In genomic region chr14:124575130-124575885, GRCm38 (mm10) we compare ENCODE assay signal across 12 mouse cellular contexts.
DNase-seq lines count a peak whose midpoint lies in the region; ATAC-seq and TF ChIP-seq lines count a peak whose summit lies in the region.
"Had no signal": no experiment of that assay in that cellular context is flagged by ENCODE, and none has a peak within 500 bp of the region (broad histone marks: within the 10 kb centered on the region; RNA-seq: fewer than 3 reads in every experiment).

No protein-coding gene starts in this region.

- WGBS in intestine, embryonic 15.5 days, result 51% methylated on average over 1 of the region's 1 CpGs
- 36% methylated on average over 1 of the region's 1 CpGs for WGBS in intestine, postnatal 0 days
- 74% methylated on average over 1 of the region's 1 CpGs for WGBS in midbrain, postnatal 0 days
- whole genome bisulfite sequencing in midbrain, embryonic 14.5 days, result 85% methylated on average over 1 of the region's 1 CpGs
- WGBS in stomach, embryonic 15.5 days, result 47% methylated on average over 1 of the region's 1 CpGs
- 56% methylated on average over 1 of the region's 1 CpGs for WGBS in lung, adult 2 months

- H3K9ac ChIP-seq in intestine, embryonic 15.5 days, result no peak overlapping the region
- no peak overlapping the region for H3K9ac ChIP-seq in intestine, postnatal 0 days (ENCODE audit: low read depth, low read length)
- H3K9ac ChIP-seq in midbrain, postnatal 0 days (replicated peaks; ENCODE audit: low read length, poor library complexity, severe bottlenecking), result no peak overlapping the region
- no peak overlapping the region for H3K9ac ChIP-seq in midbrain, embryonic 14.5 days (replicated peaks; ENCODE audit: low read length)
- no peak overlapping the region for H3K9ac ChIP-seq in stomach, embryonic 15.5 days

- no peaks in the 10 kb centered on the region for H3K36me3 ChIP-seq in intestine, embryonic 15.5 days
- H3K36me3 ChIP-seq in intestine, postnatal 0 days (ENCODE audit: control insufficient read depth, insufficient read depth), result no peaks in the 10 kb centered on the region
- H3K36me3 ChIP-seq in midbrain, postnatal 0 days (ENCODE audit: insufficient read depth, low read length), result no peaks in the 10 kb centered on the region
- no peaks in the 10 kb centered on the region for H3K36me3 ChIP-seq in midbrain, embryonic 14.5 days (ENCODE audit: control insufficient read depth, insufficient read depth, low read length)
- no peaks in the 10 kb centered on the region for H3K36me3 ChIP-seq in stomach, embryonic 15.5 days

- H3K4me2 ChIP-seq in intestine, embryonic 15.5 days (replicated peaks), result no peak overlapping the region
- no peak overlapping the region for H3K4me2 ChIP-seq in intestine, postnatal 0 days (replicated peaks; ENCODE audit: low read depth)
- H3K4me2 ChIP-seq in midbrain, postnatal 0 days (ENCODE audit: low read depth, low read length, poor library complexity, severe bottlenecking), result no peak overlapping the region
- no peak overlapping the region for H3K4me2 ChIP-seq in midbrain, embryonic 14.5 days (ENCODE audit: low read length)
- no peak overlapping the region for H3K4me2 ChIP-seq in stomach, embryonic 15.5 days

- peak; percentile 21 for DNase-seq in midbrain, postnatal 0 days (ENCODE audit: low spot score)
- DNase-seq in midbrain, embryonic 14.5 days, result no peak
- DNase-seq in cerebellum, postnatal 14 days, result peak; percentile 55 to 84
- no peak for DNase-seq in gastrocnemius, postnatal 10 days
- DNase-seq in lung, adult 2 months, result no peak
- DNase-seq: embryo, embryonic 11 days; gastrocnemius, postnatal 25 days; lung, postnatal 14 days had no signal

- H3K4me3 ChIP-seq in intestine, embryonic 15.5 days (replicated peaks), result no peak overlapping the region
- no peak overlapping the region for H3K4me3 ChIP-seq in intestine, postnatal 0 days (ENCODE audit: low read depth, low read length)
- H3K4me3 ChIP-seq in midbrain, postnatal 0 days (ENCODE audit: low read depth, low read length), result no peak overlapping the region
- H3K4me3 ChIP-seq in midbrain, embryonic 14.5 days (replicated peaks; ENCODE audit: low read depth, low read length), result no peak overlapping the region
- H3K4me3 ChIP-seq in stomach, embryonic 15.5 days (replicated peaks), result no peak overlapping the region
- no peak overlapping the region for H3K4me3 ChIP-seq in lung, adult 2 months (replicated peaks; ENCODE audit: extremely low read depth, low read depth, low read length)

- H3K27ac ChIP-seq in intestine, embryonic 15.5 days, result no peak overlapping the region
- no peak overlapping the region for H3K27ac ChIP-seq in intestine, postnatal 0 days (ENCODE audit: low read depth, low read length)
- H3K27ac ChIP-seq in midbrain, postnatal 0 days (ENCODE audit: low read depth, low read length), result no peak overlapping the region
- H3K27ac ChIP-seq in midbrain, embryonic 14.5 days (replicated peaks; ENCODE audit: low read depth, low read length), result no peak overlapping the region
- H3K27ac ChIP-seq in stomach, embryonic 15.5 days, result no peak overlapping the region

- TF ChIP-seq POLR2A in lung, adult 2 months (IDR thresholded peaks at IDR 0.05; ENCODE audit: borderline replicate concordance, extremely low read depth, low read depth, low read length), result no peak

- no peaks in the 10 kb centered on the region for H3K27me3 ChIP-seq in intestine, embryonic 15.5 days (replicated peaks)
- no peaks in the 10 kb centered on the region for H3K27me3 ChIP-seq in intestine, postnatal 0 days (replicated peaks; ENCODE audit: control insufficient read depth, insufficient read depth, low read length)
- no peaks in the 10 kb centered on the region for H3K27me3 ChIP-seq in midbrain, postnatal 0 days (ENCODE audit: insufficient read depth, low read length)
- no peaks in the 10 kb centered on the region for H3K27me3 ChIP-seq in midbrain, embryonic 14.5 days (ENCODE audit: control insufficient read depth, insufficient read depth, low read length)
- H3K27me3 ChIP-seq in stomach, embryonic 15.5 days (replicated peaks), result no peaks in the 10 kb centered on the region

- peak; percentile 84 for ATAC-seq in intestine, embryonic 15.5 days
- no peak for ATAC-seq in intestine, postnatal 0 days
- ATAC-seq in midbrain, postnatal 0 days (ENCODE audit: low FRiP score), result no peak
- ATAC-seq in midbrain, embryonic 14.5 days (ENCODE audit: low FRiP score, low TSS enrichment), result no peak
- ATAC-seq in stomach, embryonic 15.5 days (ENCODE audit: insufficient read depth, low FRiP score, low read depth), result peak; percentile 77
- ATAC-seq: inflammation-experienced regulatory T-cells, adult 6 months had no signal

- no peaks in the 10 kb centered on the region for H3K9me3 ChIP-seq in intestine, embryonic 15.5 days
- H3K9me3 ChIP-seq in intestine, postnatal 0 days (ENCODE audit: control insufficient read depth), result no peaks in the 10 kb centered on the region
- no peaks in the 10 kb centered on the region for H3K9me3 ChIP-seq in midbrain, postnatal 0 days (ENCODE audit: low read length)
- no peaks in the 10 kb centered on the region for H3K9me3 ChIP-seq in midbrain, embryonic 14.5 days (ENCODE audit: control insufficient read depth, low read length)
- no peaks in the 10 kb centered on the region for H3K9me3 ChIP-seq in stomach, embryonic 15.5 days

- no peaks in the 10 kb centered on the region for H3K4me1 ChIP-seq in intestine, embryonic 15.5 days (replicated peaks)
- no peaks in the 10 kb centered on the region for H3K4me1 ChIP-seq in intestine, postnatal 0 days (replicated peaks; ENCODE audit: control insufficient read depth, insufficient read depth, low read length)
- no peaks in the 10 kb centered on the region for H3K4me1 ChIP-seq in midbrain, postnatal 0 days (ENCODE audit: insufficient read depth, low read length)
- H3K4me1 ChIP-seq in midbrain, embryonic 14.5 days (ENCODE audit: control insufficient read depth, insufficient read depth, low read length), result no peaks in the 10 kb centered on the region
- no peaks in the 10 kb centered on the region for H3K4me1 ChIP-seq in stomach, embryonic 15.5 days
- H3K4me1 ChIP-seq in lung, adult 2 months (ENCODE audit: control insufficient read depth, insufficient read depth, low read length), result no peaks in the 10 kb centered on the region

- TF ChIP-seq CTCF in intestine, postnatal 0 days (IDR thresholded peaks at IDR 0.05; ENCODE audit: low read depth), result no peak
- no peak for TF ChIP-seq CTCF in midbrain, postnatal 0 days (IDR thresholded peaks at IDR 0.05)
- no peak for TF ChIP-seq CTCF in lung, adult 2 months (IDR thresholded peaks at IDR 0.05; ENCODE audit: insufficient read depth, low read length)

Comparison
In these comparisons a context has a peak if more than half of its experiments do, and no peak if none do; other contexts are left out.
1. ATAC-seq: peak in intestine, embryonic 15.5 days (single experiment) and stomach, embryonic 15.5 days (single experiment); none in intestine, postnatal 0 days (single experiment), midbrain, postnatal 0 days (single experiment) and midbrain, embryonic 14.5 days (single experiment).
2. DNase-seq: peak in midbrain, postnatal 0 days (single experiment) and cerebellum, postnatal 14 days (2 of 2); none in midbrain, embryonic 14.5 days (single experiment), gastrocnemius, postnatal 10 days (single experiment) and lung, adult 2 months (single experiment).